Mouse (Mus musculus): ENCODE data around the gene H2-M10.1.
"Not testable (repeated sequence)": the region's sequence is repeated elsewhere in the genome, so short reads cannot be mapped to it uniquely, and the experiment has no call there.

The H2-M10.1 gene
- long read RNA-seq, experiment 1 = 0 reads
- long read RNA-seq, experiment 2 = 0 reads

GRCm38 (mm10) chr17:36326055-36326454 lies at the start of gene H2-M10.1:
Gene H2-M10.1, minus strand, starts transcription at chr17:36326155.
- intact Hi-C loops (cut with DNase I) = no loop called here

DNA sequence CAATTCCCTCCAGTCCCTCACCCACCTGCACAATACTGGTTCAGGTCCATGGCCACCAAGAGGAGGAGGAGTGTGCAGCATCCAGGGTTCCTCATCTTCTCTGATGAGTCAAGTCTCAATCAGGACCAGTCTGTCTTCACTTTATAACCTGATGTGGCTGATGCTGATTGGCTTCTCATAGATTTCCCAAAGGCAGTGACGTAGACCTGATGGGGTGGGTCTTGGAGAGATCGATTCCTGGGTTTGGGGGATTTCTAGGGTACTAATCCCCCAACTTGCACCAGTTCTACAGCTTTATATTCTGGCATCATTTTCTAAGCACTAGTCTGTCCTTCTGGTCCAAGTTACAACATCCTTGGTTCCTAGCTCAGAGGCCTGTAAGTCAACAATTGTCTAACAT lies 42.4 kb upstream of the H2-M10.1 start, which contains the start of gene H2-M10.3:
Gene H2-M10.3, minus strand, starts transcription at position 101 of the 400 bp plus-strand sequence.
- intact Hi-C loops (cut with DNase I) = not testable (repeated sequence)

DNA sequence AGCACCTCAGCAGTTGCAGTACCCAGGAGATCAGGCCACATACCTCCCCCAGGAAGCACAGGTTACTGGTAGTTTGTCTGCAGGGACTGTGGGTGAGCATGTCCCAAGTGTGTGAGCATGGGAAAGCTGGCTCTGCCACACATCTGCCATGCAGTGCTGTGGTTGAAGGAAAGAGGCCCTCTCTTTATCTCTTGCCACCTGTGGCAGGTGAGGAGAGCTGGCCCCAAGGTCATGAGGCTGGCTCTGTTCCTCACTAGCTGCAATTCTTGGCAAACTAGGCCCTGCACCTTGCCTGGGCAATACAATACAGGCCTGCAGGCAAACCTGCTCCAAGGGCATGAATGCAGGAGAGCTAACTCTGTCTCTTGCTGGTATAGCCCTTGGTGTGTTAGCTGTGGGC lies 36.4 kb upstream of the H2-M10.1 start:
- intact Hi-C loops (cut with DNase I) = not testable (repeated sequence)

DNA sequence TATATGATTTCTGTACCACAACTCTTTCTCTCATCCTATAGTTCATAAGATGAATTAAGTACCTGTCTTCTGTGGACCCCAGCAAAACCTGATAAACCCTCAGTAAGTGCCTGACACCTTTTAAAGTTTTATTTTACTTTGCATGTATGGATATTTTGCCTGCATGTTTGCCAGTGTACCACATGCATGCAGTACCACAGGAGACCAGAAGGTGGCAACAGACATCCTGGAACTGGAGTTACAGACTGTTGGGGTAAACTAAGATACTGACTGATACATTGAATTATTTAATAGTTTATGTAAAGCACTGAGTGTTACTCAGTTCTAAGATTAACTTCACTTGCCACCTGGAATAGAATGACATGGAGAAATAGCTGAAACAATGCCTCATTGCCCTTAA lies 31.6 kb upstream of the H2-M10.1 start:
- intact Hi-C loops (cut with DNase I) = loop anchor here (2.0 to 5.0 kb wide), 3 partner anchors 40 to 430 kb away; no protein-coding TSS in a partner anchor

- intact Hi-C loops (cut with DNase I) = loop anchor here (2.0 to 5.0 kb wide), 3 partner anchors 38 to 432 kb away; no protein-coding TSS in a partner anchor
Measured at GRCm38 (mm10) chr17:36355763-36356162, 29.8 kb upstream of the H2-M10.1 start.

DNA sequence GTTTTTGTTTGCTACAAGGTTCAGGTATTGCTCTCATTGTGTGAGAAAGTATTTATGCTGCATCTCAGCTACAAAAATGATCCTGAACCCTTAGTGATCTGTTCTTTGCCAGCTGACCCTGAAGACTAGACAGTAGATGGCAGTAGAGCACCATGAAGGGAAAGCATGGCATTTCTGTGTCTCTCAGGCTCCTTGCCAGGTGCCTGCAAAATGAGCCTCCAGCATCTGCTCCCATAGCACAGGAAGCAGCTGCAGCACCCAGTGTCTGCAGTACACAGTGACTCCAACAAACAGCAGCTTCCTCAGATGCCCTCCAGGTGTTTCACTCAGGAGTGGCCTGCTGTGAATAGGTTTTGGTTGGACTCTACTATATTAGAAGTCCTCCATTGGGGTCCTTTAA lies 29.4 kb upstream of the H2-M10.1 start:
- intact Hi-C loops (cut with DNase I) = loop anchor here (5.0 kb wide), 2 partner anchors 38 to 432 kb away; no protein-coding TSS in a partner anchor

DNA sequence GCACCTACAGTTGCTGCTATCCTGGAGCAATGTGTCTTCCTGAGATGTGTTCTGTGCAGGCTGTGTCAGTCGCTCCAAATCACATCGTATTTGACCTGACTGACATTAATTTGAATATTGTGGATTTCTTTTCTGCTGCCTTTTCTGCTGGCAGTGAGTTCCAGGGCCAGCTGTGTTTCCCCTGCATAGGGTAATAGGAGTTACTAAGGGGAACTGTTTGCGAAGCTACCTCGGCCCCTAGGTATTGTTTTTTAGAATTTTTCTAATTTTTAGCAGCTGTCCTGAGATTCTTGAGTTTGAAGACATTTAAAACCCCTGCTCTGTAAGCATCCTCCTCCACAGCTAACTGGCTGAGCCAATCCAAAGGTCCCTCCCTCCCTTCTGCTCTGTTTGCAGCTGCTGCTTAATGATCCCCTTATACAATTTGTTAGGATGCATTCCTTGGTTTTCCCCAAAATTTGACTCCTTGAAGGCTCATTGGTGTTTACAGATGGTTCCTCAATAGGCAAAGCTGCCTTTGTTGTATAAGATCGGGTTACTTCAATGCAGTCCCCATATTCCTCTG lies 10.2 kb downstream of the H2-M10.1 start:
- intact Hi-C loops (cut with DNase I) = loop anchor here (5.0 kb wide), 1 partner anchor 42 kb away; no protein-coding TSS in a partner anchor

GRCm38 (mm10) chr17:36315041-36315688 lies 10.8 kb downstream of the H2-M10.1 start:
- intact Hi-C loops (cut with DNase I) = loop anchor here (5.0 kb wide), 1 partner anchor 42 kb away; no protein-coding TSS in a partner anchor

DNA sequence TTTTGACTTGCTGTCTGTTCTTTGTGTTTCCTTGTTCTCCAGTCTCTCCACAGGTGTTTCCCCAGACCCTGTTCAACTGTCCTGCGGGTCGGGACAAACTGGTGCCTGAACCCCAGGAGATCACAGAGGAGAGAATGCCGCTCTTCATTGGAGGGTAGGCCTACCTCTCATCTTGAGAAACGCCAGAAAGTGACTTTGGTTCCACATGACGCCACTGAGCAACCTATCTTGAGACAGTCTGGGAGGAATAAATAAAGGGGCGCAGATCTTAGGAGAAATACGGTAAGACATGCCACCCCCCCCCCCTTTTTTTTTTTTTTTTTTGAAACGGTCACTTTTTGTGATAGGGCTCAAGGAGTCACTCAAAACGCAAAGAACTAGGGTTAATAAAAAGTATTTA lies 11.4 kb downstream of the H2-M10.1 start:
- intact Hi-C loops (cut with DNase I) = no loop called here

DNA sequence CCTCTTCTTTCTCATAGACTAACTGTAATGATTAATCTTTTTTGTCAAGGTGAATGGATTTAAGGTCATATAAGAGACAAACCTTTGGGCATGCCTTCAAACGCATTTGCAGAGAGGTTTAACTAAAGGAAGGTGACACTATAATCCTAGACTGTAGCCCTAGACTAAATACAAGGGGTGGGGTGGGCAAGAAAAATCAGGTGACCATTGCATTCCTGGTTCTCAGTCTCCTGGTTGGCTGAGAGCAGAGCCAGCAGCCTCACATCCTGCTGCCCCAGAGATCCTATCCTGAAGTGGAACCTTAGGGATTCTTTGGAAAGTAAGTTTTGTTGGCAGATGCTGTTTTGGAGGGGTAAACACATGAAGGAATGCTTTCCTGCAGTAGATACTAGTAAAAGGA lies 16.7 kb downstream of the H2-M10.1 start:
- intact Hi-C loops (cut with DNase I) = loop anchor here (5.0 kb wide), 1 partner anchor 108 kb away; no protein-coding TSS in a partner anchor

DNA sequence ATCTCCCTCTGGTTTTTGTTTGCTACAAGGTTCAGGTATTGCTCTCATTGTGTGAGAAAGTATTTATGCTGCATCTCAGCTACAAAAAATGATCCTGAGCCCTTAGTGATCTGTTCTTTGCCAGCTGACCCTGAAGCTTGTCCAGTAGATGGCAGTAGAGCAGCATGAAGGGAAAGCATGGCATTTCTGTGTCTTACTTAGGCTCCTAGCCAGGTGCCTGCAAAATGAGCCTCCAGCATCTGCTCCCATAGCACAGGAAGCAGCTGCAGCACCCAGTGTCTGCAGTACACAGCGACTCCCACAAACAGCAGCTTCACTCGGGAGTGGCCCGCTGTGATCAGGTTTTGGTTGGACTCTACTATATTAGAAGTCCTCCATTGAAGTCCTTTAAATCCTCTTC lies 17.1 kb downstream of the H2-M10.1 start:
- intact Hi-C loops (cut with DNase I) = loop anchor here (5.0 kb wide), 1 partner anchor 108 kb away; no protein-coding TSS in a partner anchor

DNA sequence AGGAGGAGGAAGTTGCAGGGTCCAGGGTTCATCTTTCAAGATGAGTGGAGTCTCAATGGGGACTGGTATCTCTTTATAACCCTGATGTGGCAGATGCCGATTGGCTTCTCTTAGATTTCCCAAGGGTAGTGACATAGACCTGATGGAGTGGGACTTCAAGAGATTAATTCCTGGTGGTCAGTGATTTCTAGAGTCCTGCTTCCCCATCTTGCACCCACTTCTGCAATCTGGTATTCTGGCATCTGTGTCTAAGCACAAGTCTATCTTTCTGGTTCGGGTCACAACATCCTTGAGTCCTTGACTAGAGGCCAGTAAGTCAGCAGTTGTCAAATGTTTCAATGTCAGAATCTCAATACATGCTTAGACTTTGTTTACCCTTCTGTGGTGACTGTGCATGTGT lies 39.6 kb downstream of the H2-M10.1 start, which contains the start of gene H2-M10.2:
Gene H2-M10.2, minus strand, starts transcription at position 101 of the 400 bp plus-strand sequence.
- intact Hi-C loops (cut with DNase I) = no loop called here

DNA sequence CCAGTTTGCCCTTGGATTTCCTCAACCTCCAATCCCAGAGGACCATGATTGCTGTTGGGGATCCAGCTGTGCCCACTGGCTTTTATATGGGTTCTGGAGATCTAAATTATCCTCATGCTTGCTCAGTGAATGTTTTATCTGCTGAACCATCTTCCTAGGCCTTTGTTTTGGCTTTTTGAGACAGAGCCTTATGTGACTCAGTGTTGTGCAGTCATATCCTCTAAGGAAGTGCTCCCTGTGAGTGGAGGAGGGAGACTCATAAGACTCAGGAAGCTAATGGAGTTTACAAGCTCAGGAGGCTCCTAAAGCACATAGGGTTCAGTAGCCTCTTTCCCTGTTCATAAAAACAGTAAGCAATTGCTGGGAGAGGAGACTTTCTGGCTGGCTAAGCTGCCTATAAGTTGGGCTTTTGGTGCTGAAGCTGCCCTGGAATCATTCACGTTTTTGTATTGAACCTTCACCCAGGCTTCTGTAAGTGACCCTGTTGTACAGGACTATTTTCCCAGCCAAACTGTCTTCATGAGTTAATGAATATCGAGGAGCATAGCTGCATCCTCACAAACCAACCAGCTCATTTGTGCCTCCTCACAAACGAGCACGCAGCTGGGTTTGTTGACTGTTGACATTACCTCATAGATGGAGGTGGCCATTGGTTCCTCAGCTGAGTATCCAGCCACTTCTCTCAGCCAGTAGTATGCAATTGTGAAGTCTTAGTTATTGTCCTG lies 44.3 kb downstream of the H2-M10.1 start:
- intact Hi-C loops (cut with DNase I) = no loop called here

- intact Hi-C loops (cut with DNase I) = no loop called here
Measured at GRCm38 (mm10) chr17:36274776-36275175, 51.2 kb downstream of the H2-M10.1 start.

DNA sequence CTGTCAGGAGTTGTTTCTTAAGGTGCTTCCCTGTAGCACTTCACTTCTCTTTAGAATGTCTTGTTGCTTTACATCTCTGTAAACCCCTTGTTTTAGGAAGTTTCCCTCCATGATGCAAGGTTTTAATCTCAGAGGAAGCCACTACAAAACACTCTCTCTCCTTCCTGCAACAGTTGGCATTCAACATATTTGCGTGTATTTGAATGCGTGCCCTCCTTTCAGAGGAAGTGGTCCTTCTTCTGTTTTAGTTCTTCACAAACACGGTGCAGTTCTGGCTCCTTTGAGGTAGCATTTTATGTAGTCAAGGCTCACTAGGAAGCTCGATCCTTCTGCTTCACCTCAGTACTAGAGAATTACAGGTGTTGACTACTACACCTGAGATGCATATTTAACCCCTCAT lies 52.2 kb downstream of the H2-M10.1 start:
- intact Hi-C loops (cut with DNase I) = no loop called here
